Mouse (Mus musculus) liver, embryonic 12.5 days (tissue): ENCODE data around the gene Fosb. TPM values are rescaled to one million over a fixed set of nuclear protein-coding genes. Genes with fewer than 3 reads are reported as not detected.

Experiments used
- polyA plus RNA-seq: library from polyadenylated mRNA; unstranded; fragments of >200 nt; fragmentation: Nextera tagmentation; extraction: Ambion mirVana; gene quantifications from 2 replicates; pipeline ENCODE4 v1.2.1, GENCODE M21; 2016

Gene Fosb
- polyA plus RNA-seq, 1 experiment from 2014 or later: 0.05 TPM

Other genes starting within 250 kb of the Fosb start
- gene Dmwd, start 233.8 kb downstream of the Fosb start, polyA plus RNA-seq: 7.4 and 7.9 TPM in 2 replicates
- gene Dmpk, start 226.2 kb downstream of the Fosb start, polyA plus RNA-seq: 8.5 and 9.8 TPM in 2 replicates
- gene Six5, start 215.5 kb downstream of the Fosb start, polyA plus RNA-seq: 1.8 TPM in 2 replicates
- gene Gm4969, start 191.7 kb downstream of the Fosb start, polyA plus RNA-seq: 0.55 and 0.66 TPM in 2 replicates
- gene Fbxo46, start 190.2 kb downstream of the Fosb start, polyA plus RNA-seq: 8.1 and 10.1 TPM in 2 replicates
- gene Qpctl, start 160.8 kb downstream of the Fosb start, polyA plus RNA-seq: 4.9 and 5.5 TPM in 2 replicates
- 97.8 and 98.3 TPM in 2 replicates for gene Snrpd2, start 160.3 kb downstream of the Fosb start, polyA plus RNA-seq
- gene Gipr, start 143.9 kb downstream of the Fosb start, polyA plus RNA-seq: 0.18 and 0.41 TPM in 2 replicates
- gene Eml2, start 133.6 kb downstream of the Fosb start, polyA plus RNA-seq: 4.1 and 5.1 TPM in 2 replicates
- gene Gpr4, start 97.5 kb downstream of the Fosb start, polyA plus RNA-seq: 0.51 and 0.62 TPM in 2 replicates
- 22.1 and 23.3 TPM in 2 replicates for gene Opa3, start 81.7 kb downstream of the Fosb start, polyA plus RNA-seq
- 61.1 and 61.5 TPM in 2 replicates for gene Vasp, start 38.2 kb downstream of the Fosb start, polyA plus RNA-seq
- not detected in 2 replicates for gene Ppm1n, start 30.0 kb downstream of the Fosb start, polyA plus RNA-seq
- 5.1 and 5.6 TPM in 2 replicates for gene Rtn2, start 27.4 kb downstream of the Fosb start, polyA plus RNA-seq
- gene Ercc1, start 34.7 kb upstream of the Fosb start, polyA plus RNA-seq: 25.8 and 31.5 TPM in 2 replicates
- gene Cd3eap, start 49.4 kb upstream of the Fosb start, polyA plus RNA-seq: 19.5 and 19.9 TPM in 2 replicates
- 1.7 and 1.9 TPM in 2 replicates for gene Ppp1r13l, start 49.7 kb upstream of the Fosb start, polyA plus RNA-seq
- 9.9 and 10.9 TPM in 2 replicates for gene Ercc2, start 72.0 kb upstream of the Fosb start, polyA plus RNA-seq
- gene Klc3, start 94.1 kb upstream of the Fosb start, polyA plus RNA-seq: 0.58 and 1.2 TPM in 2 replicates
- 0.15 and 0.20 TPM in 2 replicates for gene Ckm, start 94.7 kb upstream of the Fosb start, polyA plus RNA-seq
- gene Mark4, start 148.8 kb upstream of the Fosb start, polyA plus RNA-seq: 3.8 and 4.2 TPM in 2 replicates
- 3.6 and 3.9 TPM in 2 replicates for gene Exoc3l2, start 153.3 kb upstream of the Fosb start, polyA plus RNA-seq
- 2.1 TPM in 2 replicates for gene Bloc1s3, start 198.3 kb upstream of the Fosb start, polyA plus RNA-seq
- gene Trappc6a, start 198.3 kb upstream of the Fosb start, polyA plus RNA-seq: 68.4 and 68.6 TPM in 2 replicates
- not detected in 2 replicates for gene Nkpd1, start 207.8 kb upstream of the Fosb start, polyA plus RNA-seq